Mouse (Mus musculus) liver (tissue): ENCODE results near the gene Gm13287.
"Not testable (repeated sequence)": the region's sequence is repeated elsewhere in the genome, so short reads cannot be mapped to it uniquely, and the experiment has no call there.

Experiments used
- DNase-seq: peaks from one replicate; pipeline ENCODE4 v3.0.0-alpha.2; 2020; ENCODE audit warnings: mixed read lengths

Gene Gm13287

GRCm38 (mm10) chr4:88799365-88799764, 3.7 kb upstream of the Gm13287 start, which contains the start of gene Gm13285:
Gene Gm13285 (plus strand): TSS chr4:88799665.
- DNase-seq, result not testable (repeated sequence)

GRCm38 (mm10) chr4:88805231-88805630, 2.2 kb downstream of the Gm13287 start, which contains the start of gene Gm13288:
Gene Gm13288 (plus strand): TSS chr4:88805531.
- DNase-seq, result not testable (repeated sequence)

GRCm38 (mm10) chr4:88805761-88806160, 2.7 kb downstream of the Gm13287 start:
- DNase-seq, result not testable (repeated sequence)

- DNase-seq, result no peak
Measured at GRCm38 (mm10) chr4:88815928-88816327, 12.9 kb downstream of the Gm13287 start, which contains the start of gene Ifna7. Gene Ifna7 (plus strand): TSS chr4:88816228.

GRCm38 (mm10) chr4:88819659-88820058, 16.6 kb downstream of the Gm13287 start, which contains the start of gene Ifna11:
Gene Ifna11 (plus strand): TSS chr4:88819959.
- no peak for DNase-seq

GRCm38 (mm10) chr4:88822995-88823394, 19.9 kb downstream of the Gm13287 start:
- no peak for DNase-seq

- not testable (repeated sequence) for DNase-seq
Measured at GRCm38 (mm10) chr4:88827116-88827515, 24.1 kb downstream of the Gm13287 start, which contains the start of gene Ifna6. Gene Ifna6 (plus strand): TSS chr4:88827416.

- no peak for DNase-seq
Measured at GRCm38 (mm10) chr4:88830523-88830922, 27.5 kb downstream of the Gm13287 start.

- DNase-seq, result not testable (repeated sequence)
Measured at GRCm38 (mm10) chr4:88835225-88835624, 32.2 kb downstream of the Gm13287 start, which contains the start of gene Ifna5. Gene Ifna5 (plus strand): TSS chr4:88835525.

GRCm38 (mm10) chr4:88838828-88839227, 35.8 kb downstream of the Gm13287 start:
- DNase-seq, result no peak

GRCm38 (mm10) chr4:88840058-88840457, 37.0 kb downstream of the Gm13287 start:
- no peak for DNase-seq

- DNase-seq, result no peak
Measured at GRCm38 (mm10) chr4:88841438-88841911, 38.4 kb downstream of the Gm13287 start, which contains the start of gene Ifna4. Gene Ifna4 (plus strand): TSS chr4:88841861.

GRCm38 (mm10) chr4:88845334-88845733, 42.3 kb downstream of the Gm13287 start:
- no peak for DNase-seq

- DNase-seq, result no peak
Measured at GRCm38 (mm10) chr4:88849698-88850097, 46.6 kb downstream of the Gm13287 start, which contains the start of gene Ifna1. Gene Ifna1 (plus strand): TSS chr4:88850087.

- DNase-seq, result no peak
Measured at GRCm38 (mm10) chr4:88851026-88851763, 48.1 kb downstream of the Gm13287 start.
